In genomic region chr1:75511437-75512210, GRCm38 (mm10) we compare ENCODE assay signal across 14 mouse cellular contexts. TPM values are rescaled to one million over a fixed set of nuclear protein-coding genes. Genes with fewer than 3 reads are reported as not detected.
DNase-seq lines count a peak whose midpoint lies in the region; ATAC-seq and TF ChIP-seq lines count a peak whose summit lies in the region.
"Had no signal": no experiment of that assay in that cellular context is flagged by ENCODE, and none has a peak within 500 bp of the region (broad histone marks: within the 10 kb centered on the region; RNA-seq: fewer than 3 reads in every experiment).

No protein-coding gene starts in this region.

- no peaks in the 10 kb centered on the region for H3K27me3 ChIP-seq in heart, embryonic 10.5 days (ENCODE audit: insufficient read depth, poor library complexity, severe bottlenecking)
- no peaks in the 10 kb centered on the region for H3K27me3 ChIP-seq in lung, embryonic 14.5 days (ENCODE audit: insufficient read depth, low read length)
- no peaks in the 10 kb centered on the region for H3K27me3 ChIP-seq in stomach, embryonic 16.5 days (ENCODE audit: control insufficient read depth, insufficient read depth, low read length)

- peak; percentile 89 for DNase-seq in heart, embryonic 10.5 days (ENCODE audit: low spot score)
- no peak for DNase-seq in heart, postnatal 25 days (ENCODE audit: low spot score)
- peak; percentile 17 for DNase-seq in lung, embryonic 14.5 days
- no peak for DNase-seq in lung, adult 18-20 months
- DNase-seq in forelimb bud, embryonic 11.5 days (ENCODE audit: low read depth, low spot score), result peak; percentile 46
- DNase-seq in layer of hippocampus, adult 9-10 months (ENCODE audit: low spot score), result no peak
- no peak for DNase-seq in gastrocnemius, postnatal 25 days
- DNase-seq: B cell, adult 2 months; gastrocnemius, postnatal 36 days; layer of hippocampus, adult 9-11 months had no signal

- H3K4me2 ChIP-seq in lung, embryonic 14.5 days, result no peak overlapping the region
- H3K4me2 ChIP-seq in stomach, embryonic 16.5 days (ENCODE audit: low read depth, low read length), result no peak overlapping the region
- H3K4me2 ChIP-seq: liver, embryonic 15.5 days had no signal

- TF ChIP-seq CTCF in lung, embryonic 14.5 days (IDR thresholded peaks at IDR 0.05; ENCODE audit: low read depth), result no peak

- 31% methylated on average over 4 of the region's 4 CpGs for WGBS in heart, embryonic 10.5 days
- 42% methylated on average over 4 of the region's 4 CpGs for WGBS in lung, embryonic 14.5 days
- 49% methylated on average over 4 of the region's 4 CpGs for WGBS in stomach, embryonic 16.5 days

- no peak overlapping the region for H3K9ac ChIP-seq in lung, embryonic 14.5 days
- no peak overlapping the region; the same call in 1 of the 2 replicates for H3K9ac ChIP-seq in stomach, embryonic 16.5 days (ENCODE audit: low read length)
- H3K9ac ChIP-seq: liver, embryonic 15.5 days had no signal

- peak overlapping the region; percentile 12; the same call in 1 of the 2 replicates for H3K4me3 ChIP-seq in heart, embryonic 10.5 days
- no peak overlapping the region for H3K4me3 ChIP-seq in lung, embryonic 14.5 days (ENCODE audit: low read depth, low read length)
- H3K4me3 ChIP-seq in stomach, embryonic 16.5 days (replicated peaks; ENCODE audit: low read length), result no peak overlapping the region
- H3K4me3 ChIP-seq: liver, embryonic 15.5 days had no signal

- peaks cover 79% of the 10 kb centered on the region for H3K4me1 ChIP-seq in heart, embryonic 10.5 days
- H3K4me1 ChIP-seq in lung, embryonic 14.5 days (ENCODE audit: insufficient read depth), result peaks cover 14% of the 10 kb centered on the region
- peaks cover 18% of the 10 kb centered on the region for H3K4me1 ChIP-seq in stomach, embryonic 16.5 days (ENCODE audit: control insufficient read depth, insufficient read depth, low read length)

- no peaks in the 10 kb centered on the region for H3K9me3 ChIP-seq in heart, embryonic 10.5 days
- no peaks in the 10 kb centered on the region for H3K9me3 ChIP-seq in lung, embryonic 14.5 days (ENCODE audit: low read depth, low read length)
- H3K9me3 ChIP-seq in stomach, embryonic 16.5 days (replicated peaks; ENCODE audit: control insufficient read depth, low read length), result no peaks in the 10 kb centered on the region
- H3K9me3 ChIP-seq: liver, embryonic 15.5 days had no signal

- intact Hi-C loops in heart, postnatal 25 days (cut with DNase I), result no loop called here

- ATAC-seq in lung, embryonic 14.5 days (ENCODE audit: insufficient read depth), result 0 out of 2 replicates have a peak, but pooled peaks have one; percentile 9
- peak; percentile 28 for ATAC-seq in stomach, embryonic 16.5 days (ENCODE audit: insufficient read depth, low FRiP score)
- ATAC-seq: activated CD4-positive, CD25-positive, alpha-beta regulatory T cell, adult 4 months had no signal

- H3K27ac ChIP-seq in heart, embryonic 10.5 days, result peak overlapping the region; percentile 89
- H3K27ac ChIP-seq in lung, embryonic 14.5 days (ENCODE audit: low read depth), result peak overlapping the region; percentile 79; the same call in 1 of the 2 replicates
- H3K27ac ChIP-seq in stomach, embryonic 16.5 days (ENCODE audit: low read length), result peak overlapping the region; percentile 75
- H3K27ac ChIP-seq: liver, embryonic 15.5 days had no signal

- no peaks in the 10 kb centered on the region for H3K36me3 ChIP-seq in heart, embryonic 10.5 days
- H3K36me3 ChIP-seq in lung, embryonic 14.5 days (ENCODE audit: insufficient read depth), result no peaks in the 10 kb centered on the region
- H3K36me3 ChIP-seq in stomach, embryonic 16.5 days (ENCODE audit: control insufficient read depth, insufficient read depth, low read length), result no peaks in the 10 kb centered on the region
- H3K36me3 ChIP-seq: liver, embryonic 15.5 days had no signal

RNA-seq across cellular contexts. Expression of gene Inha, which starts 4.7 kb away (rescaled TPM):
- 7.8 and 8.2 TPM in 2 replicates for polyA plus RNA-seq in heart, embryonic 10.5 days (2016; fragmentation: Nextera tagmentation; extraction: Ambion mirVana)
- 1 to 10 TPM; 4.8 to 5.0 TPM for total RNA-seq in heart, postnatal 25 days (2021)
- 1.7 and 2.1 TPM in 2 replicates for polyA plus RNA-seq in lung, embryonic 14.5 days (2014; fragmentation: Nextera tagmentation; extraction: Ambion mirVana)
- 7.4 and 8.3 TPM in 2 replicates for polyA plus RNA-seq in stomach, embryonic 16.5 days (2015; fragmentation: Nextera tagmentation; extraction: Ambion mirVana)
- 1 to 10 TPM; 3.8 to 4.1 TPM for total RNA-seq in gastrocnemius, postnatal 25 days (2021)
- total RNA-seq: monocyte, adult 5-6 weeks had no signal
- polyA plus RNA-seq: activated CD4-positive, CD25-positive, alpha-beta regulatory T cell, adult 4 months had no signal

RNA-seq across cellular contexts. Expression of gene Obsl1, which starts 5.4 kb away (rescaled TPM):
- polyA plus RNA-seq in heart, embryonic 10.5 days (2016; fragmentation: Nextera tagmentation; extraction: Ambion mirVana), result 103 and 107 TPM in 2 replicates
- 100 to 1,000 TPM; 147 to 150 TPM for total RNA-seq in heart, postnatal 25 days (2021)
- polyA plus RNA-seq in lung, embryonic 14.5 days (2014; fragmentation: Nextera tagmentation; extraction: Ambion mirVana), result 83.9 and 93.3 TPM in 2 replicates
- polyA plus RNA-seq in stomach, embryonic 16.5 days (2015; fragmentation: Nextera tagmentation; extraction: Ambion mirVana), result 34.1 and 44.4 TPM in 2 replicates
- total RNA-seq in gastrocnemius, postnatal 25 days (2021), result 10 to 100 TPM; 37.7 to 52.8 TPM
- total RNA-seq: monocyte, adult 5-6 weeks had no signal
- polyA plus RNA-seq: activated CD4-positive, CD25-positive, alpha-beta regulatory T cell, adult 4 months had no signal

RNA-seq across cellular contexts. Expression of gene Stk11ip, which starts 9.7 kb away (rescaled TPM):
- polyA plus RNA-seq in heart, embryonic 10.5 days (2016; fragmentation: Nextera tagmentation; extraction: Ambion mirVana), result 20.2 and 22.3 TPM in 2 replicates
- 1 to 10 TPM; 8.9 to 9.2 TPM for total RNA-seq in heart, postnatal 25 days (2021)
- polyA plus RNA-seq in lung, embryonic 14.5 days (2014; fragmentation: Nextera tagmentation; extraction: Ambion mirVana), result 18.5 and 19.0 TPM in 2 replicates
- 18.6 and 19.8 TPM in 2 replicates for polyA plus RNA-seq in stomach, embryonic 16.5 days (2015; fragmentation: Nextera tagmentation; extraction: Ambion mirVana)
- 1 to 10 TPM; 5.3 to 5.6 TPM for total RNA-seq in gastrocnemius, postnatal 25 days (2021)

RNA-seq across cellular contexts. Expression of gene Tmem198, which starts 32.3 kb away (rescaled TPM):
- polyA plus RNA-seq in heart, embryonic 10.5 days (2016; fragmentation: Nextera tagmentation; extraction: Ambion mirVana), result 0.36 and 0.39 TPM in 2 replicates
- under 1 TPM; 0.42 to 0.61 TPM for total RNA-seq in heart, postnatal 25 days (2021)
- 0.26 and 0.72 TPM in 2 replicates for polyA plus RNA-seq in lung, embryonic 14.5 days (2014; fragmentation: Nextera tagmentation; extraction: Ambion mirVana)
- 1.6 and 2.1 TPM in 2 replicates for polyA plus RNA-seq in stomach, embryonic 16.5 days (2015; fragmentation: Nextera tagmentation; extraction: Ambion mirVana)
- under 1 TPM; 0.36 to 0.43 TPM for total RNA-seq in gastrocnemius, postnatal 25 days (2021)

RNA-seq across cellular contexts. Expression of gene Chpf, which starts 32.5 kb away (rescaled TPM):
- 30.8 and 30.9 TPM in 2 replicates for polyA plus RNA-seq in heart, embryonic 10.5 days (2016; fragmentation: Nextera tagmentation; extraction: Ambion mirVana)
- total RNA-seq in heart, postnatal 25 days (2021), result 10 to 100 TPM; 26.4 to 28.2 TPM
- polyA plus RNA-seq in lung, embryonic 14.5 days (2014; fragmentation: Nextera tagmentation; extraction: Ambion mirVana), result 32.8 and 35.1 TPM in 2 replicates
- 28.0 and 28.1 TPM in 2 replicates for polyA plus RNA-seq in stomach, embryonic 16.5 days (2015; fragmentation: Nextera tagmentation; extraction: Ambion mirVana)
- 1 to 10 TPM; 5.5 to 7.9 TPM for total RNA-seq in gastrocnemius, postnatal 25 days (2021)

Comparison
In these comparisons a context has a peak if more than half of its experiments do, and no peak if none do; other contexts are left out.
1. DNase-seq: peak in heart, embryonic 10.5 days (single experiment), lung, embryonic 14.5 days (single experiment) and forelimb bud, embryonic 11.5 days (single experiment); none in heart, postnatal 25 days (single experiment), lung, adult 18-20 months (0 of 2), layer of hippocampus, adult 9-10 months (single experiment) and gastrocnemius, postnatal 25 days (single experiment).
2. Peak in every context shown above with its lines, with median percentiles within 50 percentile points of each other: H3K27ac ChIP-seq.